Mouse (Mus musculus): ENCODE measurements around the gene Recql5.

Recql5 gene

GRCm38 (mm10) chr11:115939690-115940329, 6.5 kb upstream of the Recql5 start:
- no peak for DNase-seq

GRCm38 (mm10) chr11:115933747-115934110, 452 bp upstream of the Recql5 start:
- no peak for DNase-seq

GRCm38 (mm10) chr11:115931235-115931634, 2.0 kb downstream of the Recql5 start:
- DNase-seq = no peak

GRCm38 (mm10) chr11:115929818-115930217, 3.5 kb downstream of the Recql5 start:
- no peak for DNase-seq

GRCm38 (mm10) chr11:115929031-115929430, 4.2 kb downstream of the Recql5 start:
- peak; percentile 93 for DNase-seq

- DNase-seq = no peak
Measured at GRCm38 (mm10) chr11:115921986-115922385, 11.3 kb downstream of the Recql5 start.

GRCm38 (mm10) chr11:115920110-115920818, 13.0 kb downstream of the Recql5 start:
- DNase-seq = no peak

- no peak for DNase-seq
Measured at GRCm38 (mm10) chr11:115919073-115919472, 14.2 kb downstream of the Recql5 start.

- DNase-seq = no peak
Measured at GRCm38 (mm10) chr11:115918637-115919036, 14.6 kb downstream of the Recql5 start.

- DNase-seq = no peak
Measured at GRCm38 (mm10) chr11:115916579-115916978, 16.7 kb downstream of the Recql5 start.

- DNase-seq = no peak
Measured at GRCm38 (mm10) chr11:115911632-115912376, 21.5 kb downstream of the Recql5 start, which contains the start of gene Smim6. Smim6 (plus strand) TSS chr11:115912017.

- DNase-seq = peak; percentile 93
Measured at GRCm38 (mm10) chr11:115911134-115911561, 22.1 kb downstream of the Recql5 start.

GRCm38 (mm10) chr11:115906521-115906920, 26.8 kb downstream of the Recql5 start:
- DNase-seq = no peak

- no peak for DNase-seq
Measured at GRCm38 (mm10) chr11:115906116-115906515, 27.2 kb downstream of the Recql5 start.

- no peak for DNase-seq
Measured at GRCm38 (mm10) chr11:115904956-115905790, 28.1 kb downstream of the Recql5 start.

- no peak for DNase-seq
Measured at GRCm38 (mm10) chr11:115904231-115904955, 28.9 kb downstream of the Recql5 start.

GRCm38 (mm10) chr11:115903384-115904230, 29.7 kb downstream of the Recql5 start:
- peak; percentile 98 for DNase-seq

- peak; percentile 97 for DNase-seq
Measured at GRCm38 (mm10) chr11:115902831-115903230, 30.4 kb downstream of the Recql5 start.

- peak; percentile 96 for DNase-seq
Measured at GRCm38 (mm10) chr11:115902177-115902576, 31.1 kb downstream of the Recql5 start.

- DNase-seq = peak; percentile 91
Measured at GRCm38 (mm10) chr11:115901338-115902161, 31.7 kb downstream of the Recql5 start.
